Mouse (Mus musculus): ENCODE results near the gene Cog1. TPM values are rescaled to one million over a fixed set of nuclear protein-coding genes. Genes with fewer than 3 reads are reported as not detected.

Gene Cog1
- total and polyA plus RNA-seq, 3 experiments, result 29.4 to 113 (median 37.4) TPM

DNA sequence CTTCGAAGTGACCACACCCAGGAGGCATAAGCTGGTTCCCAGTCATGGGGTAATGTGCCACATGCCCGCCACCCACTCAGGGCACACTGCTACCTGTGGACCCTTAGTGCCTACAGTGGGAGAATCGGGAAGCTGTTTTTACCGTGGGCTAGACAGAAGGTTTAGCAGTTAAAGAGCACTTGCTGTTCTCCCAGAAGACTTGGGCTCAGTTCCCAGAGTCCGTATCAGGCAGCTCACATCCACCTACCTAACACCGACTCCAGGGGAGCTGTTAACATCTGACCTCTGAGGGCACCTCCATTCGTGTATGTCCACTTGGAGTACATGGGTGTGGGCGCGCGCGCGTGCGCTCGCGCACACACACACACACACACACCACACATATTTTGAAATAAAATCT, 5.1 kb downstream of the Cog1 start:
- TF ChIP-seq CTCF (IDR thresholded peaks at IDR 0.05 in 2 of 3, conservative IDR thresholded peaks at IDR 0.05 in 1 of 3; ENCODE audit: control insufficient read depth in 1 of 3, insufficient read depth in 1 of 3, low read depth in 2 of 3, low read length in 3 of 3, poor library complexity in 1 of 3, severe bottlenecking in 1 of 3) (no peak), POLR2A (IDR thresholded peaks at IDR 0.05; ENCODE audit: control insufficient read depth in 1 of 2, insufficient read depth in 1 of 2, low read depth in 1 of 2, low read length in 2 of 2, poor library complexity in 1 of 2) (no peak), UBTF (IDR thresholded peaks at IDR 0.05; ENCODE audit: borderline replicate concordance, insufficient read depth, low read depth, low read length) (no peak), ZKSCAN1 (IDR thresholded peaks at IDR 0.05; ENCODE audit: low read depth, low read length) (no peak), MEF2A (IDR thresholded peaks at IDR 0.05; ENCODE audit: extremely low read depth, insufficient replicate concordance, low read depth, low read length, poor library complexity, severe bottlenecking) (no peak)
- Histone ChIP-seq H3K79me2 (ENCODE audit: control insufficient read depth, insufficient read depth, low read length, poor library complexity) (peaks cover 11% of the 10 kb centered on the region), H3K4me1 (ENCODE audit: control insufficient read depth in 1 of 2, insufficient read depth in 2 of 2, low read length in 2 of 2) (peaks cover 7 to 10% of the 10 kb centered on the region in 2 experiments), H3K36me3 (ENCODE audit: control insufficient read depth in 1 of 2, insufficient read depth in 2 of 2, low read length in 2 of 2) (peaks cover 10 to 12% of the 10 kb centered on the region in 2 experiments; a peak in 3 of 4 replicates), H3K27me3 (ENCODE audit: control insufficient read depth in 1 of 2, insufficient read depth in 2 of 2, low read length in 2 of 2) (no peaks in the 10 kb centered on the region), H3K27ac (ENCODE audit: control insufficient read depth, low read depth, low read length) (no peak overlapping the region), H3K9me3 (replicated peaks; ENCODE audit: insufficient read depth, low read length) (no peaks in the 10 kb centered on the region), H3K9ac (ENCODE audit: control insufficient read depth, low read depth, low read length, poor library complexity, severe bottlenecking) (no peak overlapping the region), H3K4me3 (ENCODE audit: control insufficient read depth in 1 of 2, insufficient read depth in 1 of 2, low read depth in 2 of 2, low read length in 2 of 2) (no peak overlapping the region)
- DNase-seq (ENCODE audit: low read depth, low spot score), result no peak

- peaks cover 7 to 10% of the 10 kb centered on the region in 2 experiments for H3K4me1 ChIP-seq (ENCODE audit: control insufficient read depth in 1 of 2, insufficient read depth in 2 of 2, low read length in 2 of 2)
- no peak overlapping the region for H3K27ac ChIP-seq (ENCODE audit: control insufficient read depth, low read depth, low read length)
- H3K79me2 ChIP-seq (ENCODE audit: control insufficient read depth, insufficient read depth, low read length, poor library complexity), result peaks cover 8% of the 10 kb centered on the region
- TF ChIP-seq NRF1 (IDR thresholded peaks at IDR 0.05; ENCODE audit: insufficient read depth, low read depth, low read length, poor library complexity, severe bottlenecking) (no peak), POLR2A (IDR thresholded peaks at IDR 0.05; ENCODE audit: control insufficient read depth in 1 of 2, insufficient read depth in 1 of 2, low read depth in 1 of 2, low read length in 2 of 2, poor library complexity in 1 of 2) (no peak), BHLHE40 (IDR thresholded peaks at IDR 0.05; ENCODE audit: borderline replicate concordance, low read depth, low read length) (no peak), RAD21 (IDR thresholded peaks at IDR 0.05; ENCODE audit: low read depth, low read length) (no peak), MAX (IDR thresholded peaks at IDR 0.05; ENCODE audit: low read length) (no peak), MYC (IDR thresholded peaks at IDR 0.05; ENCODE audit: low read depth, low read length) (no peak), E2F4 (IDR thresholded peaks at IDR 0.05; ENCODE audit: borderline replicate concordance, low read depth, low read length) (no peak), ZNF384 (IDR thresholded peaks at IDR 0.05; ENCODE audit: low read depth, low read length) (no peak), MYB (IDR thresholded peaks at IDR 0.05; ENCODE audit: low read depth, low read length) (no peak), KAT2A (conservative IDR thresholded peaks at IDR 0.05; ENCODE audit: low read depth, low read length) (no peak), TCF12 (IDR thresholded peaks at IDR 0.05; ENCODE audit: low read depth, low read length) (no peak), USF2 (IDR thresholded peaks at IDR 0.05; ENCODE audit: borderline replicate concordance in 1 of 2, insufficient read depth in 1 of 2, low read depth in 1 of 2, low read length in 2 of 2) (no peak), ELF1 (IDR thresholded peaks at IDR 0.05; ENCODE audit: low read depth, low read length) (no peak), SIN3A (IDR thresholded peaks at IDR 0.05; ENCODE audit: low read length) (no peak), TBP (IDR thresholded peaks at IDR 0.05; ENCODE audit: low read depth, low read length) (no peak), TAL1 (IDR thresholded peaks at IDR 0.05; ENCODE audit: low read length) (no peak), NELFE (IDR thresholded peaks at IDR 0.05; ENCODE audit: low read depth, low read length) (no peak), MAZ (IDR thresholded peaks at IDR 0.05; ENCODE audit: low read depth, low read length) (no peak), UBTF (IDR thresholded peaks at IDR 0.05; ENCODE audit: borderline replicate concordance, insufficient read depth, low read depth, low read length) (no peak)
- DNase-seq (ENCODE audit: low read depth, low spot score), result no peak
- H3K36me3 ChIP-seq (ENCODE audit: control insufficient read depth in 1 of 2, insufficient read depth in 2 of 2, low read length in 2 of 2), result peaks cover 10 to 12% of the 10 kb centered on the region in 2 experiments; a peak in 3 of 4 replicates
- H3K9ac ChIP-seq (ENCODE audit: control insufficient read depth, low read depth, low read length, poor library complexity, severe bottlenecking), result no peak overlapping the region
- H3K27me3 ChIP-seq (ENCODE audit: control insufficient read depth in 1 of 2, insufficient read depth in 2 of 2, low read length in 2 of 2), result no peaks in the 10 kb centered on the region
- H3K4me3 ChIP-seq (ENCODE audit: control insufficient read depth in 1 of 2, insufficient read depth in 1 of 2, low read depth in 2 of 2, low read length in 2 of 2), result no peak overlapping the region
- no peaks in the 10 kb centered on the region for H3K9me3 ChIP-seq (replicated peaks; ENCODE audit: insufficient read depth, low read length)
Measured at GRCm38 (mm10) chr11:113654561-113655270, 5.7 kb downstream of the Cog1 start.

All from MEL (cell line).